In genomic region chr5:53953216-53953615, GRCm38 (mm10) we compare ENCODE assay signal across 18 mouse cellular contexts.
"Had no signal": no experiment of that assay in that cellular context is flagged by ENCODE, and none has a peak within 500 bp of the region (broad histone marks: within the 10 kb centered on the region; RNA-seq: fewer than 3 reads in every experiment).

No protein-coding gene starts in this region.

- DNase-seq: lung, adult 2 months; lung, postnatal 14 days; lung, postnatal 36 days; retina, postnatal 1 day; right cerebral cortex, adult 18-20 months; right cerebral cortex, postnatal 25 days; right cerebral cortex, postnatal 4 days; spleen, adult 18-20 months; thymus, adult 18-20 months; thymus, postnatal 14 days; thymus, postnatal 36 days had no signal

- H3K4me3 ChIP-seq: lung, embryonic 15.5 days; megakaryocyte, embryonic 14.5 days; midbrain, embryonic 13.5 days; midbrain, embryonic 15.5 days; neural tube, embryonic 13.5 days; neural tube, embryonic 15.5 days had no signal

- H3K4me1 ChIP-seq: midbrain, embryonic 13.5 days; midbrain, embryonic 15.5 days; neural tube, embryonic 15.5 days had no signal

- H3K27ac ChIP-seq: lung, embryonic 15.5 days; macrophage; midbrain, embryonic 13.5 days; midbrain, embryonic 15.5 days; neural tube, embryonic 13.5 days; neural tube, embryonic 15.5 days had no signal
